Mouse (Mus musculus) ovary, adult 2 months (tissue): ENCODE results near the gene Grin2a. TPM values are rescaled to one million over a fixed set of nuclear protein-coding genes. Genes with fewer than 3 reads are reported as not detected.

Experiments
- polyA plus RNA-seq: library from polyadenylated mRNA; depleted of rRNA; stranded (reverse); fragments of >200 nt; gene quantifications from 2 replicates; pipeline ENCODE4 v1.2.3, GENCODE M21; 2012; rRNA removed

Gene Grin2a
- polyA plus RNA-seq, result 0.08 and 0.28 TPM in 2 replicates

DNA sequence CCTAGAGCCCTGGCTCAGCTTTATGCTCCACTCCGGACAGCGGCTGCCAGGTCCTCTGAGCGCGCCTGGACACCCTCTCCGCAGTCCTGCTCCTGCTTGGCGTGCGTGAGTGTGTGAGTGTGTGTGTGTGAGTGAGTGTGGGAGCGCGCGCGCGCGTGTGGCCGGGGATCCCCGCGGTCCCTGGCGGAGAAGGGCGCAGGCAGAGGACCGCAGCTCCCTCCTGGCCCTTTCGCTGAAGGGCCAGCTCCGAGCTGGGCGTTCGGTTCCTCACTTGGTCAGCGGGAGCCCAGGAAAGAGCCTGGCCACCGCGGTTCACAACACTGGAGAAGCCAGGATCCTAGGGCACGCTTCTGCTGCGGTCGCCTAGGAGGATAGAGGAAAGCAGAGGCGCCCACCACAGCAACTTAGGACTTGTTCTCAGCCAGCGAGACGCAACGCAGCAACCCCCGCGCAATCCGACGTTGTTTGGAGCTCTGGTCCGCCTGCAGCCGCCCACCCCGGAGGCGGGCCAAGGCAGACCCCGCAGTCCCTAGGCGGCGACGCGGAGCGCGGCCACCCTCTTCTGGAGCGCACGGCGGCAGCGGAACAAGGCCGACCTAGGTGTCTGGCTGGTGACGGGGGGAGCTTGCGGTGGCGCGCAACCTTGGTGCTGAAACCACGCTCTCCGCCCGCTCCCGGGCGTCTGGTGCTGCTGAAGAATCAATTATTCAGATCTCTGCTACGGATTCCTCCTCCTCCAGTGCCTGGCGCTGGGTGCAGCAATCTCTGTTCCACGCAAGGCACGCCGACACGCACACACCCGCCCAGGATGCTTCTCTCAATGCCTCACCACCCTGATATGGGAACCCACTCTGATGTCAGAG lies at the start of gene Grin2a:
TSS of gene Grin2a (minus strand) at position 610 of the 863 bp plus-strand sequence.

Other genes with a start within 250 kb of the Grin2a start
- gene Rpl39l, start 174.7 kb upstream of the Grin2a start, polyA plus RNA-seq, result 0.38 TPM in 1 of 2 replicates, not detected in the other
- gene Atf7ip2, start 197.2 kb upstream of the Grin2a start, polyA plus RNA-seq, result 0.13 and 0.26 TPM in 2 replicates